Mouse (Mus musculus) cerebellum, postnatal 36 days (tissue): ENCODE data around the gene 0610037L13Rik.

Source experiments
- DNase-seq, 2 experiments: peaks; one replicate each; pipeline ENCODE4 v3.0.0; 2021 to 2022; ENCODE audit warnings: mixed read lengths in 2 of 2

Gene 0610037L13Rik

GRCm38 (mm10) chr4:107889731-107890432, at the start of gene 0610037L13Rik:
Gene 0610037L13Rik, plus strand, starts transcription at chr4:107889813.
- DNase-seq = peak; percentile 93 to 95

GRCm38 (mm10) chr4:107843687-107844086, 45.9 kb upstream of the 0610037L13Rik start:
- peak; percentile 79 to 85 for DNase-seq

GRCm38 (mm10) chr4:107844971-107845370, 44.6 kb upstream of the 0610037L13Rik start:
- peak; percentile 88 to 94 for DNase-seq

GRCm38 (mm10) chr4:107846795-107847194, 42.8 kb upstream of the 0610037L13Rik start:
- no peak for DNase-seq

- DNase-seq = no peak
Measured at GRCm38 (mm10) chr4:107848546-107848945, 41.1 kb upstream of the 0610037L13Rik start.

- DNase-seq = no peak
Measured at GRCm38 (mm10) chr4:107849621-107850020, 40.0 kb upstream of the 0610037L13Rik start.

GRCm38 (mm10) chr4:107850091-107850490, 39.5 kb upstream of the 0610037L13Rik start:
- no peak for DNase-seq

- no peak for DNase-seq
Measured at GRCm38 (mm10) chr4:107853333-107853732, 36.3 kb upstream of the 0610037L13Rik start.

- no peak for DNase-seq
Measured at GRCm38 (mm10) chr4:107853836-107854235, 35.8 kb upstream of the 0610037L13Rik start.

- DNase-seq = peak; percentile 50 to 61
Measured at GRCm38 (mm10) chr4:107856958-107857686, 32.5 kb upstream of the 0610037L13Rik start.

- no peak for DNase-seq
Measured at GRCm38 (mm10) chr4:107858995-107859394, 30.6 kb upstream of the 0610037L13Rik start.

GRCm38 (mm10) chr4:107864866-107865265, 24.7 kb upstream of the 0610037L13Rik start:
- no peak for DNase-seq

- peak; percentile 96 for DNase-seq
Measured at GRCm38 (mm10) chr4:107879254-107880050, 10.2 kb upstream of the 0610037L13Rik start, which contains the start of gene Magoh. Gene Magoh, plus strand, starts transcription at chr4:107879755.

GRCm38 (mm10) chr4:107881631-107882030, 8.0 kb upstream of the 0610037L13Rik start:
- no peak for DNase-seq

- no peak for DNase-seq
Measured at GRCm38 (mm10) chr4:107886371-107886770, 3.2 kb upstream of the 0610037L13Rik start.

- DNase-seq = no peak
Measured at GRCm38 (mm10) chr4:107889385-107889730, 255 bp upstream of the 0610037L13Rik start.

- no peak for DNase-seq
Measured at GRCm38 (mm10) chr4:107892663-107893062, 3.0 kb downstream of the 0610037L13Rik start.

GRCm38 (mm10) chr4:107899211-107899927, 9.8 kb downstream of the 0610037L13Rik start:
- DNase-seq = no peak

GRCm38 (mm10) chr4:107900206-107900605, 10.6 kb downstream of the 0610037L13Rik start:
- DNase-seq = no peak

- DNase-seq = no peak
Measured at GRCm38 (mm10) chr4:107904252-107904651, 14.6 kb downstream of the 0610037L13Rik start.

- no peak for DNase-seq
Measured at GRCm38 (mm10) chr4:107906561-107906960, 16.9 kb downstream of the 0610037L13Rik start.

GRCm38 (mm10) chr4:107910020-107910419, 20.4 kb downstream of the 0610037L13Rik start:
- no peak for DNase-seq

GRCm38 (mm10) chr4:107920336-107920735, 30.7 kb downstream of the 0610037L13Rik start:
- no peak for DNase-seq
